Mouse (Mus musculus) lung, adult 2 months (tissue): ENCODE measurements around the gene Zfyve21.

ENCODE experiments used
- CTCF ChIP-seq: fragments of 200-500 bp; IDR thresholded peaks from 2 replicates; pipeline ENCODE4 v1.5.1; 2011; ENCODE audit warnings: mild to moderate bottlenecking, low read length, control low read depth; ENCODE audit not compliant: insufficient read depth
- POLR2A ChIP-seq: fragments of 200-500 bp; IDR thresholded peaks from 2 replicates; pipeline ENCODE4 v1.6.1; 2011; ENCODE audit warnings: low read depth, mild to moderate bottlenecking, control low read depth, low read length, borderline replicate concordance; ENCODE audit errors: extremely low read depth

DNA sequence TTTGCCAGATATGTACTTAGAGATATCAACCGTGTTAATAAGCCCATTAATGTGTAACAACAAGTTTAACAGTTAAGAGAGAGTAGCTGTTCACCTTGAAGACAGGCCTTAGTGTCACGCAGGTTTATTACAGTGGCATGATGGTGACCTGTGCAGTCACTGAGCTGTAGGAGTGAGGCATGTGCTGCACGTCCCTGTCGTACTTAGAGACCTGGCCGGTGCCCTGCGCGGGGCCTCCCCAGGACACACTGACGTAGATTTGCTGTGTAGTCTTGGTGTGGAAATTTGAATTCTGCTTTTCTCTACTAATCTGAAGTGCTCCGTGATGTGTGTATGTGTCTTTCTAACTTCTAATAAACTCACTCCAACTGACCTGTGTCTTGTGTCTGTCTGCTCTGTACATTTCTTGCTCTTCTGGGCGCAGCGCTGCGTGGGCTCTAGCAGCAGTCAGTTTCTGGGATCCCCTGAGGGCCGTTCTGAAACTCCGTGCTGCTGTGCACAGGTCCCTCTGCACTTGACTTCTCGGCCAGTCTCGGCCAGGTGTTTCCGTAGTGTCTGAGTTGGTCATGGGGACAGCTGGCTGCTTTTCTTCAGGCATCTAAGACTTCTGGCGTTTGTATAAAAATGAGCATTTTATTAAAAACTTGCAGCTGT, 19.3 kb upstream of the Zfyve21 start:
- TF ChIP-seq CTCF (no peak), POLR2A (no peak)
